Mouse (Mus musculus): ENCODE measurements around the gene Ina.

The Ina gene

DNA sequence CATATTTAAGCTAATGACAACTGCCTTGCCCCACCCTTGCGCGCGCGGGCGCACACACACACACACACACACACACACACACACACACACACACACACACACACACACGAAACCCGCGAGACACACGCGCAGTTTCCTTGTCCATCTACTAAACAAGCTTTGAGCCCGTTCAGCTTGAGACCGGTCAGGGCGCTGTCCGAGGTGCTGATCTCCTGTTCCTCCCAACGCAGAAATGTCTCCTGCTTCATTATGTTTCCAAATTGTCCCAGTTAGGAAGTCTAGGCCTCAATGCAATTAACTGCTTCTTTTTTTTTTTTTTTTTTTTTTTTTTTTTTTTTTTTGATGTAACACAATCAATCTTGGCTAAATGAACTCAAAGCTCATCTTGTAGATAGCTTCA, 2.0 kb downstream of the Ina start:
- peak; percentile 35 to 36 for DNase-seq

DNA sequence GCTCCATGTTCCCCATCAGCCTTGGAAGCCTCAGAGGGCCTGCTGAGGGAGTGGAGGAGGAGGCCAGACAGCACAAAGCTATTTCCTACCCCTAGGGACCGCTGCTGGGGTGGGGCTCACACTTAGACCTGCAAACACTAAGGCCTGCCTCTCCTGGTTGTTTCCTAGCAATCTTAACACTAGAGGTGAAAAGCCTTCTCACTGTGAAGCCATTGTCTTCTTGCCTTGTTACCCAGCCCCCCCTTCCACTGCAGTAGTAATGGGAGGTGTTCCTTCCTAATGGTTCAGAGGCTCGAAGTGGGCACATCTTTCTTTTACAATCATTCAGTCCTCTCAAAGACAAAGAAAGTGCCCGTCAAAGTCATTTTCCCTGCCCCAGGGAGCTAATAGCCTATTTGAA, 3.3 kb downstream of the Ina start:
- DNase-seq = no peak

DNA sequence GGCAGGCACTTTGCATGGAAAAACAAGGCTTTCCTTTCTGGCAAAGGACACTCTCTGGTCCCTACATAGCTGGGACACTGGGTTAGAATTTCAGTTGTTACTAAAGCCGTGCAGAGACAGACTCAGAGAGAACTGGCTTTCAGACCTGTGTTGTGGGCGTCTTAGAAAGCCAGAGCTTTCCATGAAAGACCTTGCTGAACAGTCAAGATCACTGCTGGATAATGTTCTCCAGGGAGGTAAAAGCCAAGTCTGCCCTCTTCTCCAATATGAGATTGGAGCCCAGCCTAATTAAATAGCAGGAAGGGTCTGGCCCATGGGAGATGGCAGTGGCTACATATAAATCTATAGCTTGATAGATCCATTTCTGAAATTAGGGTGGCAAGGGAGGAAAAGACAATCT, 3.8 kb downstream of the Ina start:
- DNase-seq = no peak

DNA sequence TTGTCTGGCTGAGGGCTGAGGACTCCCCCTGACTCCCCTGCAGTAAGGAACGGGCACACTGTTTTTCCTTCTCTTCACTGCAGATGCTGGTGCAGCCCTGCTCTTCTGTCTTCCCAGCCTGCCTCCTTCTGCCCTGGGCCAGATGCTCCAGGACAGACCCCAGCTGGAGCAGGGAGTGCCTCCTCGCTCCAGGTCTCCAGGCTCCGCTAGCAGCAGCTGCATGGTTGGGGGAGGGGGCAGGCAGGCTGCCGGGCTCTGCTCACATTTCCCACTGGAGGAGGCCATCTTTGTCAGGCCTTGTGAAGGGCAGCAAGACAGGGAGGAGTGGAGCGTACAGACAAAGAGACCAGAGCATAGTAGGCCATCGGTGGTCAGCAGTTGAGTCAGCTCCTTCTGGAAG, 4.8 kb downstream of the Ina start:
- peak in 1 of 2 experiments; percentile 22 for DNase-seq

DNA sequence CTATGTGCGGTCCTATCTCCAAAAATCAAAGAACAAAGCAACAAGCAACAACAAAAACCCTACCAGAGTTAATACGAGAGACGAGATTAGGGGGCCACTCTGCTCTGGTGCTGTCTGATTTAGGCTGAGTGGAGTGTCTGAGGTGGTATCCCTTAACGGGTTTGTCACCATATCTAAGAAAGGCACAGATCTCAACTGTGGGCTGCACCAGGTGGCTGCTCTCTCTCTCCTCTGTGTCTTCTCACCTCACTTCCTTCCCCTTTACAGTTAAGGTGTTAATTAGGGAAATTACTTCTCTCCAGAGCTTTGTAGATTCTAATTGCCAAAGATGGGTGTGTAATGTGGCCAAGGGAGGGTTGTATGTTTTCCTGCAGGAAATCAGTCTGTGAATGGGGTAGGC, 8.2 kb downstream of the Ina start:
- no peak for DNase-seq

DNA sequence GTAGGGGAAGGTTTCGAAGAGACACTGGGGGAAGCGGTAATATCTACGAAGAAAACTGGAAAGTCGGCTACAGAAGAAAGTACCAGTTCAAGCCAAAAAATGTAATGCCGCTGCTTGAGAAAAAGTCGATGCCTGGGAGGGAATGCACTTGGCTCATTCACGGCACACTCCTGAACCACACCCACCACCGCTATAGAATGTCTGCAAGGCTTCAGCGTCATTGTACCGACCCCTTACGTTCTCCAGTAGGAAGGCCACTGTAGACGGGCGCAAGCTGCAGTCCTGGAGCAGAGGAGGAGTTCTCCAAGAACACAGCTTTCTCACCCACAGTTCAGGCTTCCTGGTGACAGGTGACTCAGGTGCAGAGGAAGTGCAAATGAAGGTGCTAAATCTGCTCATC, 9.0 kb downstream of the Ina start:
- no peak for DNase-seq

DNA sequence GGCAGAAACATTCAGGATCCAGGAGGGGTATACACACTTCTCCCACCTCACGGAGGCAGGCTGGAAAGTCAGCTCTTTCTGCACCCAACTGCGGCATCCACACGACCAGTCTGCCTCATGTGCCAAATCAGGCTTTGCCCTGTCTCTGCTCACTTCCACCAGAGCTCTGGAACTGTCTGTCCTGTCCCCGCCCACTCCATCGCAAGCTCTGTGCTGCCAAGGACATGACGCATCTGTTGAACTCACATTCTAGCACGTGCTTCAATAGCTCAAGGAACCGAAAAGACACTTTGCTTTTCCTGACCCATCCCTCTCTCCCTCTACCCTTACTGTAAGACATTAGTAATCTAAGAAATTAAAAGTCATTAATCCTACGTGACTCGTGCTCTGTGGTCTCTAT, 10.5 kb downstream of the Ina start:
- DNase-seq = no peak

DNA sequence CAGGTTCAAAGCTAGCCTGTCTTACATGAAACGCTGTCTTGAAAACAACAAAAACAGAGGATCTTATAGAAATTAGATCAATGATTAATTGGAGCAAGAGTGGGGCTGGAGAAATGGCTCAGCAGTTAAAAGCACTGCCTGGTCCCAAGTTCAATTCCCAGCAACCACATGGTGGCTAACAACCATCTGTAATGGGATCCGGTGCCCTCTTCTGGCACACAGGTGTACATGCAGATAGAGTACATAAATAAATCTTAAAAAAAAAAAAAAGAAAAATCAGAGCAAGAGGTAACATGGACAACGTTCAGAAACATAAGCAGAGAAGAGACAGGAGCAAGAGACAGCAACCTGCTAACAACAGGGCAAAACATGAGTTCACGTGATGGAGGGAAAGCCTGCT, 12.0 kb downstream of the Ina start:
- no peak for DNase-seq

DNA sequence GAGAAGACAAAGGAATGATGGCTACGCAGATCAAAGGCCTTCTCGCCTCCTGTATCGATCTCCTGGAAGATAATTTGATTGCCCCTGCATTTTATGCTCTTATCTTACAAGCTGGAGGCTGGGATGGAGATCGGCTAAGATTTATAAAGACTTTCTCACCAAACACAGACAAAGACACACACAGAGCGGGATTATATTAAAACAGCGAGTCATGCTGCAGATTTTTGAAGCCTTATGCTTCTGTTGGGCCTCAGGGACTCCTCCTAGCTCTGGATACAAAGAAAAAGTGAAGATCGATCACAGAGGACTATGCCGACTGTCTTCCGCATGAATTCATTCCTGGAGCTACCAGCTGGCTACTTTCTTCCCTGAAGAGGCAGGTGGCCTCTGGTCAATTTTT, 15.3 kb downstream of the Ina start:
- no peak for DNase-seq

DNA sequence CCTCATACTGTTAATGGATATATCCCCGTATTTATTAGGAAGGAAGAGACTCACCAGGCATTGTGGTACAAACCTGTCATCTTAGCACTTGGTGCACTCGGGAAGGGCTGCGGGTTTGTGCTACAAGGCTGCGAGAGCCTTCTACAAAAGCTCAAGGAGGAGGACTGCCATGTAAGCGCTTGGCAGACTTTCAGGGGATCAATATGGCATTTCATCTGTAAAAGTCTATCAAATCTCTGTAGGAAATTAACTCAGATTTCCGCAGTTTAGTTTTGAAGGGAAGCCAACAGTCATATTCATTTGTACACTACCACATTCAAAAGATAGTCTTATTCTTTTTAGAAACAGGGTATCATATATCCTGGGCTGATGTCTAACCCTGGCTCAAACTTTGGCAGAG, 17.3 kb downstream of the Ina start:
- no peak for DNase-seq

DNA sequence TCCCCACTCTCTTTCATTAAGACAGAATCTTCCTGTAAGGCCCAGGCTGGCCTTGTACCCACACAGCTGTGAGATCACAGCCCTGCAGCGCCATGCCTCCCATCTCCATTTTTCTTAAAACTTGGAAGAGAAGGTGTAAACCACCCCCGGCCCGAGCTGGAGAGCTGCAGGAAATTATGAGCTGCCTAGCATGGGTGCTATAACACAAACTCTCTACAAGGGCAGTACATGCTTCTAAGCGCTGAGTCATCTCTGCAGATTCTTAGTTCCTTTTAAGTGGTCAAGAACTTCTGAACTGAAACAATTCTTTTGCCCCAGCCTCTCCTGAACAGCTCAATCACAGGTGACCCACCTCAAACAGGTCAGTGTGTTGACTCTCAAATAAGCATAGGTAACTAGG, 20.4 kb downstream of the Ina start:
- no peak for DNase-seq

DNA sequence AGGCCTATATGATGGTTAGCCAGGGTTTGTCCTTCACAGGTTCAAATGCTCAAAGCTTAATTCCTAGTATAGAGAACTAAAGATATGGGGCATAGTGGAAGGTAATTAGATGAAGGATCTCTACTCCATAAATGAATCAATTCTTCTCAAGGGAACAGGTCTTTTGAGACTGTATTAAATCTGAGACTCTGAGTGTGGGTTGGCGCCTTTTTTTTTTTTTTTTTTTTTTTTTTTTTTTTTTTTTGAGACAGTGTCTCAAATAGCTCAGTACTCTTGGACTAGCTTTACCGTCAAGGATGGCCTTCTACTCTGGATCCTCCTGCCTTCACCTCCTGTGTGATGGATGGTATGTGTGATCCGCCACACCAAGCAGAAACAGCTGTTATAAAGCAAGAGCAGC, 22.1 kb downstream of the Ina start:
- no peak for DNase-seq

DNA sequence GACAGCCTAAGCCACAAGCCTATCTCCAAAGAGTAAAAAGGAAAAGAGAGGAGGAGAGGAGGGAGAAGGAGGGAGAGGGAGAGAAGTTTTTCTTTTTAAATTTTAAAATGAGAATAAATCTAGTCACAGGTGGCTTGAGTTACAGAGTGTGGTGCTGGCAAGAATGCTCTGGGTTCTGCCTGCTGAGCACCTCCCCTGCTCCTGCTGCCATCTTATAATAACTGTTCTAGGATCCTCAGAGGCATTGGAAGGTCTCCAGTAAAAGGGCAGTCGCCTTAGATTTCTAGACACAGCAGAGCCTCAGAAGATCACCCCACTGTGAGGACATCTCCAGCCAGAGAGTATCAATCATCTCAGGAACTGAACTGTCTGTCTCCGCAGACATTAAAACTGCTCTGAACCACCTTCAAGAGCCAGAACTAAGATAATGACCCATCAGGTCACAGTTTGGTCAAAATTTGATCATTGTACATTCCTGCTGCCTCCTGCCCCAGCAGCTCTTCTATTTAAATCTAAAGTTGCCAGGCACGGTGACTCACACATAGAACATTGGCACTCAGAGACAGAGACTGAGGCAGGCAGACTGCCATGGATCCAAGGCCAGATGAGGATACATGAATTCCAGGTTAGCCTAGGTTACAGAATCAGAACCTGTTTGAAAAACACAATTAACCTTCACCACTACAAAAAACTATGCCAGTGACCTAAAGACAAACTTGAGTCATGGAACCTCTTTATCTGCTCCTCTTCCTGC, 26.4 kb downstream of the Ina start:
- DNase-seq = no peak

DNA sequence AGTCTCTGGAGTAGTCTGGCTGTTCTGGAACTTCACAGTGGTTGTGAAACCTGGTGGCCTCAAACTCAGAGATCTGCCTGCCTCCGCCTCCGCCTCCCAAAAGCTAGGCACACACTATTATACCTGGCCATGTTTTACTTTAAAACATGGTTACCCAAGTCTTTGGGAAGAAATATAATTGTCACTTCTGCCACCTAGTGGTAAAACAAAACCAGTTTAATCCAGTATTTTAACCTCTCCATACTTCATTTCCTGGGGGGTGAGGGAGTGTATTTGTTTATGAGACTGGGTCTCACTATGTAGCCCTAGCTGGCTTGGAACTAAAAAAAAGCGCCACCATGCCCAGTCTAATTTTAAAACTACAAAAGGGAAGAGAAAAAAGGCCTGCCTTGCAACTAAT, 29.1 kb downstream of the Ina start:
- no peak for DNase-seq

DNA sequence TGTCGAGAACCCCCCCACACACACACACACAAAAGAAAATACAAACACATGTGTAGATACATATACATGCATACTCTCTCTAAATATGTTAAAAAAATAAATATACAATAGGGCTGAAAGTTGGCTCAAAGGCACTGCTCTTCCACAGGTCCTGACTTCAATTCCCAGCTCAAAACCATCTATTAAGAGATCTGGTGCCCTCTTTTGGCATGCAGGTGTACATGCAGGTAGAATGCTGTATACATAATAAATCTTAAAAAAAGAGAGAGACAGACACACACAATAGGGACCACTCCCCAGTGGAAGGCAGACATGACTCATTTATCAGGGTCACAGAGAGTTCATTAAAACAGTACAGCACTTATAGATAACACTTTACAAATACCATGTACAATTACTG, 31.8 kb downstream of the Ina start:
- no peak for DNase-seq

DNA sequence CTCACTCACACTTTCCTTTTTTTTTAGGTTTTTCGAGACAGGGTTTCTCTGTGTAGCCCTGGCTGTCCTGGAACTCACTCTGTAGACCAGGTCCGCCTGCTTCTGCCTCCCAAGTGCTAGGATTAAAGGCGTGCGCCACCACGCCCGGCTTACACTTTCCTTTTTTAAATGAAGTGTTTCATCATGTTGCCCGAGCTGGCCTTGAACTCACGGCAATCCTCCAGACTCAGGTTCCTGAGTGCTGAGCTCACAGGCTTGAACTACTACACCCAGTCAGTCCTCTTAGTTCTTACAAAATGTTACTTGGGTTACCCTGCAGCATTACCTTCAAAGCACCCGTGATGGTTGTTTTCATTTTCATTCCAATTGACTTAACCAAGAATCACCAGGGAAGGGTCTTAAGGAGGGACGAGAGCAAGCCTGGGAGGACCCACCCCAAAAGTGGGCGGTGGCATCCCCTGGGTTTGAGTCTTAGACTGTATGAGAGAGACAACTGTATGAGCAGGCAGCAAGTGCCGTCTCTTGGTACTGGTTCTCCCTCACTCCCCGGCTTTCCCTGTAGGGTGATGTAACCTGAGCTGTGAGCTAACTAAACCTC, 32.8 kb downstream of the Ina start:
- no peak for DNase-seq

DNA sequence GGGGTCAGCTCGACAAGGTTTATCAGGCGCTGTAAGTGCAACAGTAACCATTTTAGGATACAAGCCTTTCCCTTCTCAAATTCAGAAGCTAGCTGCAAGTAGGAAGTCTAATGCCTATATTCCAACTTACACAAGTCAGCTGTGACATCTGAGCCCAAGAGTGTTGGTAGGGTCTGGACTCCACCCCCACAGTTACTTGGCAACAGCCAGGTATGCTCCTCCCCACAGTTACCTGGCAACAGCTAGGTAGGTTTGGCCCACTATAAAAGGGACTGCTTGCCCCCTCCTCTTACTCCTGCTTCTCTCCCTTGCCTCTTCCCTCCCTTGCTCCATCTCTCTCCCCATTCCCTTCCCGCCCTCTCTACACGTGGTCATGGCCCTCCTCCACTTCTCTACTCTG, 34.6 kb downstream of the Ina start:
- no peak for DNase-seq

DNA sequence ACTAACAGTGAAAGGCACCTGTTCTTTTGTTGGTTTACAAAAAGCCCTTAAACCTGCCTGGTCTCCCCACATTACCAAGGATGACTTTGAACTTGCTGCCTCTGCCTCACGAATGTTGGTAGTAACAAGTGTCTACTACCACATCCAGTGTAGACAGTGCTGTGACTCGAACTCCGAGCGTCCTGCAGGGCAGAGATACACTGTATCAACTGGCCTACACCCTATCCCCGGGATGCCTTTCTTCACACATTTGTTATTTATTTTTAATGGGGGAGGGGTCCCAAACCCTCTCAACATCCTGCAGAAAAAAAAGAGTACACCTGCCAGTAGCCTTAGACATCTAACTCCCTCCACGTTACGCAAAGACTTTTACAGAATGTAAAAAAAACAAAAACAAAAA, 35.3 kb downstream of the Ina start:
- DNase-seq = no peak

DNA sequence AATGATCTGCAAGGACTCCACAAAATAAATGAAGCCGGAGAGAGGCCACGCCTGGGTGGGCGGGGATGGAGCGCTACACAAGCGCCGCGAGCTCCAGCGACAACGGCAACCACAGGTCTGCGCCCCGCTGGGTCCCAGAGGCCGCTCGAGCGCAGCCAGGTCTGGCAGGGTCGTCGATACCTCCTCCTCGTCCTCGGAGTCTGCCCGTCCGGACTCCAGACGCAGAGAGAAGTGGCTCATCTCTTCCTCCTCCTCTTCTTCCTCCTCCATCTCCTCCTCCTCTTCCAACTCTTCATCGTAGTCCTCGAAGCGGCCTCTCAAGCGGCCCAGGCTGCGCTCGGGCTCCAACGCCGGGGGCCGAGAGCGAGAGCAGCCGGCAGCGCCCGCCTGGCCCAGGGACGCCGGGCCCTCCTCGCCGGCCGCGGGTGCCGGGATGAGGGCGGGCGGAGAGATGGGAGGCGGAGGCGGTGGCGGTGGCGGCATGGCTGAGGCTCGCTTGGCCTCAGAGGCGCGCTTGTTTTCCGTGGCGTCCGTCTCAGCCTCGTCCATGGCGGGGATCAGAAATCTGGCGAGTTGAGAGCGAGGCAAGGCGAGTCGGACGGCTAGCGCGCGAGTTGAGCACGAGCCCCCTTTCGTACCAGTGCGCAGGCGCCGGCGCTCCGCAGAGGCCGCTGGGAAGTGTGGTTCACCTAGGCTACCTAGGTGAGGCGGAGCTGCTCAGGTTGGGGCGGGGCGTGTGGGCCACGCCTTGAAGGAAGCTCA, 36.0 kb downstream of the Ina start, which contains the start of gene Pcgf6:
Gene Pcgf6, minus strand, starts transcription at position 636 of the 762 bp plus-strand sequence.
- DNase-seq = peak; percentile 88 to 89

DNA sequence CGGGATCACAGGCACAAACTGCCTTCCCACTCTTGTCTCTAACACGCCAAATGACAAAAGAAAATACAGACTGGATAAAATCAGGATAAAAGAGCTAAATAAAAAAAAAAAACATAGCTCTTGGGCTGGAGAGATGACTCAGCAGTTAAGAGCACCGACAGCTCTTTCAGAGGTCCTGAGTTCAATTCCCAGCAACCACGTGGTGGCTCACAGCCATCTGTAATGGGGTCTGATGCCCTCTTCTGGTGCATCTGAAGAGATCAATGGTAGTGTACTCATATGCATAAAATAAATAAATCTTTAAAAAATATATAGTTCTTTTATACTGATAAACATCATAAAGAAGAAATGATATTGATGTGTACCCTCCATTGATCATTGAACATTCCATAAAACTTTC, 38.4 kb downstream of the Ina start:
- no peak for DNase-seq

DNA sequence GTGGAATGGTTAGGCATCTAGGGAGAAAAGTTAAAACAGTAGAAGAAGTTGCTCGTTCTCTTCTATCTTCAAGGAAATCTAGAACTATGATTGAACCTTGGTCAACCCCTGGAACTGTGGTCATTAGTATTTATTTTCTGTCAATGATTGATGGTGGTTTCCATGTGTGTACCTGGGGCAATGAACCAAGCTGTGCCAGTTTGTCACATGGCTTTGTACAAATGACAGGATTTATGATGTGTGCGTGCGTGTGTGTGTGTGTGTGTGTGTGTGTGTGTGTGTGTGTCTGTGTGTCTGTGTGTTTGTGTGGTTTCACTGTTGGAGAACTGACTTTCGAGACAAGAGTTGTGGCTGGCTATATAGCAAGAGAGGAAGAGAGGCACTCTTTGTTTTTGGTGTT, 39.0 kb downstream of the Ina start:
- no peak for DNase-seq

DNA sequence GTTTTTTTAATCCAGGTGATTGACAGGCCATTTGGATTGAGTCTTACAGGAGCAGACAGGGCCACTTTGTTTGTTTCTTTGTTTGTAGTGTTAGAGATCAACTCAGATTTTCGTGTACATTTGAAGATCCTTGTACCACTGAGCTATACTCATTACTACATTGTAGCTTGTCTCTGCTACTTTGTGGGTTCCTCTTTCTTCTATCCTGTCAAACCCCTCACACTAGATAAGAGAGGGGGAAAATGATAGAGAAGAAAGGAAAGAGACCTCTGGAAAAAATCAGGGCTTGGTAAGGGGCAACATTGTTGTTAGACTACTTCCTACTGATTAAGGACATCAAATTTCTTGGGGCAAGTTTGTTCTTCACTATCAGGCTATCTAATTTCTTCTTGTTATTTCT, 43.2 kb downstream of the Ina start:
- DNase-seq = no peak

DNA sequence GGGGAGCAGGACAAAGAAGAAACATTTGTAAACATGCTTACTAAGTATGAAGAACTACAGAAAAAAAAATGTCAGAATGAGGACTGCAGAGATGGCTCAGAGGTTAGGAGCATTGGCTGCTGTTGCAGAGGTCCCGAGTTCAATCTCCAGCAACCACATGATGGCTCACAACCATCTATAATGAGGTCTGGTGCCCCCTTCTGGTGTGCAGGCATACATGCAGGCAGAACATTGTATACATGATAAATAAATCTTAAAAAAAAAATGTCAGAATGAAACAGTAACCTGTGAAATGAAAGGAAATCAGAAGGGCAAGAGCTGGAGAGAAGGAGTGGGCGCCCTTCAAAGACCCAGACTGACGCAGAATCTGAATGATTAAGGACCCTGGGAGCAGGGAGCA, 51.4 kb downstream of the Ina start:
- no peak for DNase-seq

All from cerebellum, postnatal 36 days (tissue).